Mouse (Mus musculus): ENCODE results near the gene Bnip2.

GRCm38 (mm10) chr9:69964370-69964769 is 24.9 kb upstream of the Bnip2 start:
- TF ChIP-seq CTCF (conservative IDR thresholded peaks at IDR 0.05 in 1 of 2, IDR thresholded peaks at IDR 0.05 in 1 of 2; ENCODE audit: low read depth in 2 of 2, low read length in 2 of 2) (no peak), POLR2A (IDR thresholded peaks at IDR 0.05; ENCODE audit: low read depth, low read length) (no peak), EP300 (IDR thresholded peaks at IDR 0.05; ENCODE audit: low read length) (no peak), ZNF384 (IDR thresholded peaks at IDR 0.05; ENCODE audit: low read depth, low read length) (no peak), RAD21 (IDR thresholded peaks at IDR 0.05; ENCODE audit: low read depth, low read length) (no peak), HCFC1 (IDR thresholded peaks at IDR 0.05; ENCODE audit: low read depth, low read length) (no peak), POLR2AphosphoS2 (IDR thresholded peaks at IDR 0.05; ENCODE audit: low read depth, low read length) (no peak)

Measured in CH12.LX (cell line).